Mouse (Mus musculus) myocyte (in vitro differentiated cells): ENCODE measurements around the gene Irf8. TPM values are rescaled to one million over a fixed set of nuclear protein-coding genes. Genes with fewer than 3 reads are reported as not detected.

Source experiments
- H3K27me3 ChIP-seq: one replicate; pipeline ENCODE4 v1.6.1; 2011; ENCODE audit not compliant: control insufficient read depth, insufficient read depth, insufficient read length
- H3K36me3 ChIP-seq: one replicate; pipeline ENCODE4 v1.6.1; 2011; ENCODE audit not compliant: control insufficient read depth, insufficient read depth
- H3K4me2 ChIP-seq: one replicate; pipeline ENCODE4 v1.6.1; 2011; ENCODE audit warnings: low read depth, control low read depth
- H3K4me3 ChIP-seq: one replicate; pipeline ENCODE4 v1.5.1; 2011; ENCODE audit warnings: mild to moderate bottlenecking, control low read depth, moderate library complexity
- H3K79me2 ChIP-seq: one replicate; pipeline ENCODE4 v1.6.1; 2011; ENCODE audit not compliant: control insufficient read depth, insufficient read depth
- H3ac ChIP-seq: one replicate; pipeline ENCODE4 v1.6.1; 2011; ENCODE audit not compliant: control insufficient read depth, insufficient read length
- CEBPB ChIP-seq: IDR thresholded peaks from 2 replicates; pipeline ENCODE4 v1.6.1; 2011; ENCODE audit warnings: mild to moderate bottlenecking, moderate library complexity; ENCODE audit not compliant: poor library complexity, insufficient read depth, severe bottlenecking
- E2F4 ChIP-seq: IDR thresholded peaks from one replicate; pipeline ENCODE4 v1.6.1; 2011; ENCODE audit warnings: mild to moderate bottlenecking, control low read depth, moderate library complexity; ENCODE audit not compliant: insufficient read depth
- MAX ChIP-seq: IDR thresholded peaks from one replicate; pipeline ENCODE4 v1.6.1; 2011; ENCODE audit warnings: low read depth, mild to moderate bottlenecking, control low read depth
- MYOD1 ChIP-seq, 3 experiments: IDR thresholded peaks; one replicate each; pipeline ENCODE4 v1.6.1; 2011; ENCODE audit warnings: control low read depth in 2 of 3, low read depth in 2 of 3, mild to moderate bottlenecking in 2 of 3, moderate library complexity in 1 of 3; ENCODE audit not compliant: insufficient read length in 2 of 3, control insufficient read depth in 1 of 3
- MYOG ChIP-seq, 3 experiments: IDR thresholded peaks; one replicate each; pipeline ENCODE4 v1.6.1; 2011; ENCODE audit warnings: control low read depth in 2 of 3, low read depth in 2 of 3, mild to moderate bottlenecking in 2 of 3; ENCODE audit not compliant: insufficient read length in 2 of 3, control insufficient read depth in 1 of 3, insufficient read depth in 1 of 3
- POLR2A ChIP-seq: IDR thresholded peaks from one replicate; pipeline ENCODE4 v1.6.1; 2011; ENCODE audit warnings: low read depth, mild to moderate bottlenecking, control low read depth, moderate library complexity; ENCODE audit not compliant: insufficient read length
- POLR2AphosphoS2 ChIP-seq: IDR thresholded peaks from one replicate; pipeline ENCODE4 v1.6.1; 2011; ENCODE audit warnings: low read depth, control low read depth; ENCODE audit not compliant: insufficient read length
- REST ChIP-seq: IDR thresholded peaks from one replicate; pipeline ENCODE4 v1.6.1; 2011; ENCODE audit warnings: mild to moderate bottlenecking, control low read depth, moderate library complexity; ENCODE audit not compliant: insufficient read depth, insufficient read length
- SRF ChIP-seq: IDR thresholded peaks from one replicate; pipeline ENCODE4 v1.6.1; 2011; ENCODE audit warnings: low read depth; ENCODE audit not compliant: control insufficient read depth, insufficient read length
- TCF12 ChIP-seq: IDR thresholded peaks from one replicate; pipeline ENCODE4 v1.6.1; 2011; ENCODE audit warnings: mild to moderate bottlenecking, control low read depth; ENCODE audit not compliant: poor library complexity, insufficient read depth, severe bottlenecking
- TCF3 ChIP-seq: IDR thresholded peaks from one replicate; pipeline ENCODE4 v1.6.1; 2011; ENCODE audit warnings: low read depth, control low read depth; ENCODE audit not compliant: insufficient read length
- USF1 ChIP-seq: IDR thresholded peaks from one replicate; pipeline ENCODE4 v1.6.1; 2011; ENCODE audit warnings: low read depth, mild to moderate bottlenecking, control low read depth, moderate library complexity
- polyA plus RNA-seq: library from polyadenylated mRNA; unstranded; fragments of >200 nt; fragmentation: generic; extraction: Trizol; gene quantifications from one replicate; pipeline ENCODE4 v1.2.1, GENCODE M21; 2012; ENCODE audit warnings: missing spikeins

Irf8 gene
- polyA plus RNA-seq, 1 experiment: not detected

- Histone ChIP-seq H3K4me3 (no peak overlapping the region), H3K36me3 (no peaks in the 10 kb centered on the region), H3ac (no peak overlapping the region), H3K79me2 (no peaks in the 10 kb centered on the region), H3K4me2 (no peak overlapping the region), H3K27me3 (peaks cover 81% of the 10 kb centered on the region)
- TF ChIP-seq TCF12 (no peak), MYOG (IDR thresholded peaks at IDR 0.05; ENCODE audit: control insufficient read depth in 1 of 3, insufficient read depth in 1 of 3, insufficient read length in 2 of 3, low read depth in 2 of 3) (no peak), POLR2AphosphoS2 (no peak), MYOD1 (IDR thresholded peaks at IDR 0.05; ENCODE audit: control insufficient read depth in 1 of 3, insufficient read length in 2 of 3, low read depth in 2 of 3) (no peak), MAX (no peak), POLR2A (no peak), REST (no peak), TCF3 (no peak), SRF (no peak), E2F4 (no peak), CEBPB (no peak), USF1 (no peak)
These were observed 51.5 kb downstream of the Irf8 start for GRCm38 (mm10) chr8:120787631-120788030.

- peaks cover 68% of the 10 kb centered on the region for H3K27me3 ChIP-seq
- no peaks in the 10 kb centered on the region for H3K36me3 ChIP-seq
- H3K79me2 ChIP-seq: no peaks in the 10 kb centered on the region
- no peak overlapping the region for H3ac ChIP-seq
- no peak overlapping the region for H3K4me3 ChIP-seq
- H3K4me2 ChIP-seq: no peak overlapping the region
- no peak for TF ChIP-seq POLR2A
- no peak for TF ChIP-seq CEBPB
- TF ChIP-seq MYOD1 (IDR thresholded peaks at IDR 0.05; ENCODE audit: control insufficient read depth in 1 of 3, insufficient read length in 2 of 3, low read depth in 2 of 3): no peak
- no peak for TF ChIP-seq MAX
- TF ChIP-seq POLR2AphosphoS2: no peak
- TF ChIP-seq TCF12: no peak
These were observed 56.6 kb downstream of the Irf8 start for GRCm38 (mm10) chr8:120792710-120793109.

- TF ChIP-seq TCF12 (no peak), REST (no peak), USF1 (no peak), SRF (no peak), MYOG (IDR thresholded peaks at IDR 0.05; ENCODE audit: control insufficient read depth in 1 of 3, insufficient read depth in 1 of 3, insufficient read length in 2 of 3, low read depth in 2 of 3) (no peak), TCF3 (no peak), E2F4 (no peak)
- peaks cover 76% of the 10 kb centered on the region for H3K27me3 ChIP-seq
- no peak overlapping the region for H3K4me3 ChIP-seq
- no peak overlapping the region for H3ac ChIP-seq
- no peaks in the 10 kb centered on the region for H3K79me2 ChIP-seq
- H3K36me3 ChIP-seq: no peaks in the 10 kb centered on the region
- no peak overlapping the region for H3K4me2 ChIP-seq
These were observed 59.9 kb downstream of the Irf8 start for GRCm38 (mm10) chr8:120795944-120796635.

GRCm38 (mm10) chr8:120797019-120797727, 61.0 kb downstream of the Irf8 start:
- TF ChIP-seq SRF (no peak), POLR2A (no peak), E2F4 (no peak), USF1 (no peak), TCF12 (no peak), POLR2AphosphoS2 (no peak), TCF3 (no peak), MYOG (IDR thresholded peaks at IDR 0.05; ENCODE audit: control insufficient read depth in 1 of 3, insufficient read depth in 1 of 3, insufficient read length in 2 of 3, low read depth in 2 of 3) (no peak), MAX (no peak), CEBPB (no peak), MYOD1 (IDR thresholded peaks at IDR 0.05; ENCODE audit: control insufficient read depth in 1 of 3, insufficient read length in 2 of 3, low read depth in 2 of 3) (no peak), REST (no peak)
- no peak overlapping the region for H3K4me2 ChIP-seq
- H3K4me3 ChIP-seq: no peak overlapping the region
- no peaks in the 10 kb centered on the region for H3K79me2 ChIP-seq
- H3K36me3 ChIP-seq: no peaks in the 10 kb centered on the region
- H3K27me3 ChIP-seq: peaks cover 75% of the 10 kb centered on the region
- H3ac ChIP-seq: no peak overlapping the region
